Mouse (Mus musculus): ENCODE results near the gene Nob1. TPM values are rescaled to one million over a fixed set of nuclear protein-coding genes. Genes with fewer than 3 reads are reported as not detected.

Nob1 gene
- polyA plus RNA-seq, 2 experiments = 16.0 to 30.9 TPM

DNA sequence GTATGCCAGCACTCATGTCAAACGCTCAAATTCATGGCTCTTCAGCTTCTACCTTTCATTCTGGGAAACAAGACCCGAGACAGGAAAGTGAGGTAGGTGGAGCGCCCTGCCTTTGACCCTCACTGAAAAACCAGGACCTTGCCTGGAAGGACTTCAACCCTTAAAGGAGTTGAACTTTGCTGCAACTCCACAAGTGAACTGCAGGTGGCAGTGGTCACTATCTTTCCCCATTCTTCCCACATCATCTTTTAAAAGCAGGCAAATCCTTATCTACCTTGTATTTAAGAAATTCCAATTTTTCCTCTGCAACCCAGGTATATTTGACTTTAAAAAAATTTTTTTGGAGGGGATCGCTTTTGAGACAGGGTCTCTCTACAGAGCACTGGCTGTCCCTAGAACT is 13.5 kb downstream of the Nob1 start:
- WGBS (ENCODE audit: insufficient replicate concordance) = 59% methylated on average over 4 of the region's 4 CpGs
- Histone ChIP-seq H3K4me2 (ENCODE audit: low read depth) (no peak overlapping the region), H3K9me3 (ENCODE audit: control insufficient read depth, low read length) (no peaks in the 10 kb centered on the region), H3K36me3 (replicated peaks; ENCODE audit: control insufficient read depth, insufficient read depth, low read depth) (peaks cover 42% of the 10 kb centered on the region), H3K9ac (replicated peaks) (no peak overlapping the region), H3K4me3 (ENCODE audit: insufficient read depth in 1 of 2, low read depth in 2 of 2, low read length in 2 of 2) (no peak overlapping the region), H3K27ac (no peak overlapping the region), H3K27me3 (ENCODE audit: control insufficient read depth, insufficient read depth, low read length) (no peaks in the 10 kb centered on the region), H3K4me1 (replicated peaks; ENCODE audit: control insufficient read depth in 2 of 2, insufficient read depth in 2 of 2, low read length in 1 of 2) (no peaks in the 10 kb centered on the region)
- TF ChIP-seq EP300 (IDR thresholded peaks at IDR 0.05; ENCODE audit: low read depth) = no peak
- peak; percentile 81 for TF ChIP-seq CTCF (IDR thresholded peaks at IDR 0.05; ENCODE audit: low read depth)
- DNase-seq (ENCODE audit: low read depth in 3 of 3, low spot score in 3 of 3) = no peak
- ATAC-seq (ENCODE audit: insufficient read depth) = no peak

DNA sequence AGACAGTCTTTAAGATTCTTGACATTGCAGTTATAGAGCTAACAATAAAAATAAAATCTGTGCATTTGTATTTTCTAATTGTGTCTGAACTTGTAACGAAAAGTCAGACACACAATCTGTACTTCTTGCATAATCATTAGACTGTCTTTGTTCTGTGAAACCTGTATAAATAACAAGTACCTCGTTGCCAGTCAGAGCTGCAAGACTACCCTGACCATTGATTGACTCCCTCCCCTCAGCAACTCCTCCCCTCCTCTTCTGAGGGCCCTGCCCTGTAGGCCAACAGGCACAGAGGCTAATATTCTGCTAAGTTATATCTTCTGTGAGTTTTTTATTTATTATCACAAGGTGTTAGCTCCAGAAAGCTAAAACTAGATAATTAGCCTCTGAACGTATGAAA is 18.9 kb downstream of the Nob1 start:
- H3K4me1 ChIP-seq (replicated peaks; ENCODE audit: control insufficient read depth in 2 of 2, insufficient read depth in 2 of 2, low read length in 1 of 2) = peaks cover 30 to 39% of the 10 kb centered on the region in 2 experiments
- H3K4me3 ChIP-seq (ENCODE audit: insufficient read depth in 1 of 2, low read depth in 2 of 2, low read length in 2 of 2) = no peak overlapping the region
- 55% methylated on average over 3 of the region's 3 CpGs for WGBS (ENCODE audit: insufficient replicate concordance)
- TF ChIP-seq EP300 (IDR thresholded peaks at IDR 0.05; ENCODE audit: low read depth) (no peak), CTCF (IDR thresholded peaks at IDR 0.05; ENCODE audit: low read depth) (no peak)
- H3K27ac ChIP-seq = no peak overlapping the region
- peaks cover 9% of the 10 kb centered on the region for H3K36me3 ChIP-seq (replicated peaks; ENCODE audit: control insufficient read depth, insufficient read depth, low read depth)
- ATAC-seq (ENCODE audit: insufficient read depth) (no peak), DNase-seq (ENCODE audit: low read depth in 3 of 3, low spot score in 3 of 3) (no peak)
- no peak overlapping the region for H3K4me2 ChIP-seq (ENCODE audit: low read depth)
- H3K9ac ChIP-seq (replicated peaks) = no peak overlapping the region
- no peaks in the 10 kb centered on the region for H3K27me3 ChIP-seq (ENCODE audit: control insufficient read depth, insufficient read depth, low read length)
- no peaks in the 10 kb centered on the region for H3K9me3 ChIP-seq (ENCODE audit: control insufficient read depth, low read length)

- WGBS (ENCODE audit: insufficient replicate concordance) = 64% methylated on average over 4 of the region's 4 CpGs
These were observed 20.8 kb downstream of the Nob1 start for GRCm38 (mm10) chr8:107404057-107404456.

DNA sequence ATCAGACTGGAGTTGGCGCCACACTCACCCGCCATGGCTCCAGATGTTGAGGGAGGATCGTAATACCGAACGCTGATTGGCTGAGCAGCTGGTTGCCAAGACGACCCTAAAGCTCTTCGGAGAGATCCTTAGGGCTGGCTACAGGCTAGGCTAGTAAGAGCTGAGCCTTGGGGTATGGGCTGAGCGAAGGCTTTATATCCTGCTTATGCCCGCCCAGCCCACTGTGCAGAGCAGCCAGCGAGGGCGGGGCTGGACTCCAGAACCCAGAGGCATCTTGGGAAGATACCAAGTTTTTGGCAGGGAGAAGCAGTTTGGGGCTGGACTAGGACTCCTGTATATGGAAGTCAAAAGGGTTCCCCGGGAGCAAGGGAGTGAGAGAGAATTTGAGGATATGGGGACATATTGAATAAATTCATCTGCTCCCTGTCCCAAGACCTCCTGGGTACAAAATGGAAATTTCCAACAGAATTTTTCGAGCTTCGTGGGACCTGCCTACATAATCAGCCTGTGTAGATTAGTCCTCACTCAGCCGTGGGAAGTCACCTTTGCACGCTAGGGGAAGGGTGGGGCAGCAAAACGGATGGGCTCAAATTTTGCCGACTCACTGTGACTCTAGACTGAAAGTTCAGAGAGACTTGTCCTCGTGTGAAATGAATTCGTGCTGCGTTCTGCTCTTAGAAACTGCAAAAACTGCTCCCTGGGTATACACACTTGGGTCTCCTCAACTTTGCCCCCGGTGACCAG is 21.6 kb downstream of the Nob1 start, which contains the start of gene Nqo1:
Gene Nqo1 (minus strand): TSS at position 169 of the 744 bp plus-strand sequence.
- 4% methylated on average over 22 of the region's 22 CpGs for WGBS (ENCODE audit: insufficient replicate concordance)
- TF ChIP-seq CTCF (IDR thresholded peaks at IDR 0.05; ENCODE audit: low read depth) (peak; percentile 33), EP300 (IDR thresholded peaks at IDR 0.05; ENCODE audit: low read depth) (peak; percentile 64; the same call in 1 of the 2 replicates)

More at GRCm38 (mm10) chr8:107404057-107404456, 20.8 kb downstream of the Nob1 start:
- Histone ChIP-seq H3K27me3 (ENCODE audit: control insufficient read depth, insufficient read depth, low read length) (no peaks in the 10 kb centered on the region), H3K9ac (replicated peaks) (peak overlapping the region; percentile 81), H3K9me3 (ENCODE audit: control insufficient read depth, low read length) (no peaks in the 10 kb centered on the region), H3K36me3 (replicated peaks; ENCODE audit: control insufficient read depth, insufficient read depth, low read depth) (no peaks in the 10 kb centered on the region), H3K4me3 (ENCODE audit: insufficient read depth in 1 of 2, low read depth in 2 of 2, low read length in 2 of 2) (peak overlapping the region; percentile 59 to 65), H3K4me1 (replicated peaks; ENCODE audit: control insufficient read depth in 2 of 2, insufficient read depth in 2 of 2, low read length in 1 of 2) (peaks cover 30 to 39% of the 10 kb centered on the region in 2 experiments), H3K27ac (peak overlapping the region; percentile 99), H3K4me2 (ENCODE audit: low read depth) (peak overlapping the region; percentile 92)
- TF ChIP-seq CTCF (IDR thresholded peaks at IDR 0.05; ENCODE audit: low read depth) (no peak), EP300 (IDR thresholded peaks at IDR 0.05; ENCODE audit: low read depth) (no peak)
- DNase-seq (ENCODE audit: low read depth in 3 of 3, low spot score in 3 of 3) (peak in 1 of 3 experiments; percentile 20), ATAC-seq (ENCODE audit: insufficient read depth) (peak; percentile 1; the same call in 1 of the 2 replicates)

GRCm38 (mm10) chr8:107401866-107402265 is 23.0 kb downstream of the Nob1 start:
- H3K27ac ChIP-seq = peak overlapping the region; percentile 10; the same call in 1 of the 2 replicates
- H3K9me3 ChIP-seq (ENCODE audit: control insufficient read depth, low read length) = no peaks in the 10 kb centered on the region
- 78% methylated on average over 5 of the region's 5 CpGs for WGBS (ENCODE audit: insufficient replicate concordance)
- ATAC-seq (ENCODE audit: insufficient read depth) (no peak), DNase-seq (ENCODE audit: low read depth in 3 of 3, low spot score in 3 of 3) (no peak)
- peak overlapping the region; percentile 65 to 73 for H3K4me3 ChIP-seq (ENCODE audit: insufficient read depth in 1 of 2, low read depth in 2 of 2, low read length in 2 of 2)
- TF ChIP-seq EP300 (IDR thresholded peaks at IDR 0.05; ENCODE audit: low read depth) (no peak), CTCF (IDR thresholded peaks at IDR 0.05; ENCODE audit: low read depth) (no peak)
- H3K4me2 ChIP-seq (ENCODE audit: low read depth) = peak overlapping the region; percentile 92
- no peaks in the 10 kb centered on the region for H3K27me3 ChIP-seq (ENCODE audit: control insufficient read depth, insufficient read depth, low read length)
- peak overlapping the region; percentile 81; the same call in 1 of the 2 replicates for H3K9ac ChIP-seq (replicated peaks)
- no peaks in the 10 kb centered on the region for H3K36me3 ChIP-seq (replicated peaks; ENCODE audit: control insufficient read depth, insufficient read depth, low read depth)
- peaks cover 30 to 39% of the 10 kb centered on the region in 2 experiments for H3K4me1 ChIP-seq (replicated peaks; ENCODE audit: control insufficient read depth in 2 of 2, insufficient read depth in 2 of 2, low read length in 1 of 2)

More for the DNA sequence above, 21.6 kb downstream of the Nob1 start, which contains the start of gene Nqo1:
- ATAC-seq (ENCODE audit: insufficient read depth) (peak; percentile 95), DNase-seq (ENCODE audit: low read depth in 3 of 3, low spot score in 3 of 3) (peak; percentile 91 to 94 (median 91))
- H3K4me3 ChIP-seq (ENCODE audit: insufficient read depth in 1 of 2, low read depth in 2 of 2, low read length in 2 of 2) = peak within 1 kb of the TSS; percentile 65 to 73
- peak within 1 kb of the TSS; percentile 92 for H3K4me2 ChIP-seq (ENCODE audit: low read depth)
- no peaks in the 10 kb centered on the region for H3K9me3 ChIP-seq (ENCODE audit: control insufficient read depth, low read length)
- H3K4me1 ChIP-seq (replicated peaks; ENCODE audit: control insufficient read depth in 2 of 2, insufficient read depth in 2 of 2, low read length in 1 of 2) = peaks cover 30 to 39% of the 10 kb centered on the region in 2 experiments
- no peaks in the 10 kb centered on the region for H3K27me3 ChIP-seq (ENCODE audit: control insufficient read depth, insufficient read depth, low read length)
- H3K36me3 ChIP-seq (replicated peaks; ENCODE audit: control insufficient read depth, insufficient read depth, low read depth) = no peaks in the 10 kb centered on the region
- peak within 1 kb of the TSS; percentile 99 for H3K27ac ChIP-seq
- H3K9ac ChIP-seq (replicated peaks) = peak within 1 kb of the TSS; percentile 81
